Mouse (Mus musculus) MEL (cell line): ENCODE data around the gene Dohh. TPM values are rescaled to one million over a fixed set of nuclear protein-coding genes. Genes with fewer than 3 reads are reported as not detected.
A peak's percentile ranks its signal among the peaks of the same experiment; 100 is the strongest.

Source experiments
- DNase-seq: peaks from one replicate; pipeline ENCODE4 v3.0.0; 2011; ENCODE audit warnings: low read depth, low spot score
- H3K27ac ChIP-seq: 2 replicates; pipeline ENCODE4 v1.5.1; 2012; ENCODE audit warnings: low read depth, mild to moderate bottlenecking, control low read depth, low read length, moderate library complexity; ENCODE audit not compliant: control insufficient read depth
- H3K27me3 ChIP-seq, 2 experiments: fragments of 150-350 bp in 1 of 2; sonication (generic) in 1 of 2; 2 replicates each; pipeline ENCODE4 v1.6.1; 2012; ENCODE audit warnings: low read length in 2 of 2, mild to moderate bottlenecking in 2 of 2, improper control_type of control experiment in 1 of 2, moderate library complexity in 1 of 2; ENCODE audit not compliant: insufficient read depth in 2 of 2, control insufficient read depth in 1 of 2
- H3K36me3 ChIP-seq, 2 experiments: 2 replicates each; pipeline ENCODE4 v1.6.1; 2012 to 2014; ENCODE audit warnings: low read length in 2 of 2, improper control_type of control experiment in 1 of 2, inconsistent platforms in 1 of 2, mild to moderate bottlenecking in 1 of 2; ENCODE audit not compliant: insufficient read depth in 2 of 2, control insufficient read depth in 1 of 2
- H3K4me1 ChIP-seq, 2 experiments: fragments of 150-350 bp in 1 of 2; sonication (generic) in 1 of 2; 2 replicates each; pipeline ENCODE4 v1.6.1; 2012; ENCODE audit warnings: low read length in 2 of 2, improper control_type of control experiment in 1 of 2, mild to moderate bottlenecking in 1 of 2; ENCODE audit not compliant: insufficient read depth in 2 of 2, control insufficient read depth in 1 of 2
- H3K4me3 ChIP-seq, 2 experiments: fragments of 150-350 bp in 1 of 2; sonication (generic) in 1 of 2; 2 replicates each; pipeline ENCODE4 v1.5.1; 2012; ENCODE audit warnings: low read depth in 2 of 2, low read length in 2 of 2, mild to moderate bottlenecking in 2 of 2, moderate library complexity in 2 of 2, control low read depth in 1 of 2, improper control_type of control experiment in 1 of 2; ENCODE audit not compliant: control insufficient read depth in 1 of 2, insufficient read depth in 1 of 2
- H3K79me2 ChIP-seq: 2 replicates; pipeline ENCODE4 v1.6.1; 2012; ENCODE audit warnings: mild to moderate bottlenecking, low read length, moderate library complexity; ENCODE audit not compliant: control insufficient read depth, poor library complexity, insufficient read depth
- H3K9ac ChIP-seq: 2 replicates; pipeline ENCODE4 v1.6.1; 2012; ENCODE audit warnings: low read depth, mild to moderate bottlenecking, control low read depth, low read length, moderate library complexity; ENCODE audit not compliant: control insufficient read depth, poor library complexity, severe bottlenecking
- H3K9me3 ChIP-seq: fragments of 150-350 bp; sonication (generic); replicated peaks from 2 replicates; pipeline ENCODE4 v1.6.1; 2012; ENCODE audit warnings: mild to moderate bottlenecking, low read length, improper control_type of control experiment, moderate library complexity; ENCODE audit not compliant: insufficient read depth
- CHD1 ChIP-seq: IDR thresholded peaks from 2 replicates; pipeline ENCODE4 v1.6.1; 2012; ENCODE audit warnings: low read depth, mild to moderate bottlenecking, inconsistent platforms, low read length, improper control_type of control experiment
- CTCF ChIP-seq, 3 experiments: IDR thresholded peaks in 2 of 3; conservative IDR thresholded peaks in 1 of 3; 2 replicates each; pipeline ENCODE4 v1.5.1; 2011 to 2012; ENCODE audit warnings: low read length in 3 of 3, low read depth in 2 of 3, mild to moderate bottlenecking in 2 of 3, improper control_type of control experiment in 1 of 3, inconsistent platforms in 1 of 3, mixed read lengths in 1 of 3, moderate library complexity in 1 of 3; ENCODE audit not compliant: control insufficient read depth in 1 of 3, insufficient read depth in 1 of 3, poor library complexity in 1 of 3, severe bottlenecking in 1 of 3
- E2F4 ChIP-seq: IDR thresholded peaks from 2 replicates; pipeline ENCODE4 v1.6.1; 2011; ENCODE audit warnings: low read depth, low read length, improper control_type of control experiment, borderline replicate concordance
- EP300 ChIP-seq, 2 experiments: IDR thresholded peaks; 2 replicates each; pipeline ENCODE4 v1.6.1; 2011; ENCODE audit warnings: improper control_type of control experiment in 2 of 2, low read length in 2 of 2, low read depth in 1 of 2, mild to moderate bottlenecking in 1 of 2
- GABPA ChIP-seq: IDR thresholded peaks from 2 replicates; pipeline ENCODE4 v1.6.1; 2012; ENCODE audit warnings: low read depth, mild to moderate bottlenecking, inconsistent platforms, low read length, improper control_type of control experiment, moderate library complexity
- HCFC1 ChIP-seq: IDR thresholded peaks from 2 replicates; pipeline ENCODE4 v1.6.1; 2012; ENCODE audit warnings: low read depth, mild to moderate bottlenecking, inconsistent platforms, low read length, improper control_type of control experiment, moderate library complexity
- JUND ChIP-seq: IDR thresholded peaks from 2 replicates; pipeline ENCODE4 v1.6.1; 2011; ENCODE audit warnings: low read depth, mild to moderate bottlenecking, improper control_type of control experiment, low read length
- KAT2A ChIP-seq: conservative IDR thresholded peaks from 2 replicates; pipeline ENCODE4 v1.6.1; 2012; ENCODE audit warnings: low read depth, low read length, improper control_type of control experiment, inconsistent platforms
- MAX ChIP-seq: IDR thresholded peaks from 2 replicates; pipeline ENCODE4 v1.6.1; 2011; ENCODE audit warnings: low read length, improper control_type of control experiment
- MAZ ChIP-seq: IDR thresholded peaks from 2 replicates; pipeline ENCODE4 v1.6.1; 2012; ENCODE audit warnings: low read depth, mild to moderate bottlenecking, inconsistent platforms, low read length, improper control_type of control experiment
- MEF2A ChIP-seq: IDR thresholded peaks from 2 replicates; pipeline ENCODE4 v1.6.1; 2014; ENCODE audit warnings: low read depth, mild to moderate bottlenecking, inconsistent platforms, low read length, improper control_type of control experiment; ENCODE audit not compliant: poor library complexity, insufficient replicate concordance, severe bottlenecking; ENCODE audit errors: extremely low read depth
- MXI1 ChIP-seq: IDR thresholded peaks from 2 replicates; pipeline ENCODE4 v1.6.1; 2011; ENCODE audit warnings: mild to moderate bottlenecking, low read depth, low read length, improper control_type of control experiment
- NELFE ChIP-seq: IDR thresholded peaks from 2 replicates; pipeline ENCODE4 v1.6.1; 2011; ENCODE audit warnings: low read depth, low read length, improper control_type of control experiment
- POLR2AphosphoS5 ChIP-seq: IDR thresholded peaks from 2 replicates; pipeline ENCODE4 v1.6.1; 2012; ENCODE audit warnings: low read depth, borderline replicate concordance, mild to moderate bottlenecking, inconsistent platforms, low read length, moderate library complexity, mixed read lengths
- RAD21 ChIP-seq: IDR thresholded peaks from 2 replicates; pipeline ENCODE4 v1.6.1; 2011; ENCODE audit warnings: mild to moderate bottlenecking, low read depth, low read length, improper control_type of control experiment
- RCOR1 ChIP-seq: IDR thresholded peaks from 2 replicates; pipeline ENCODE4 v1.6.1; 2012; ENCODE audit warnings: low read depth, mild to moderate bottlenecking, inconsistent platforms, low read length, improper control_type of control experiment
- SMC3 ChIP-seq: IDR thresholded peaks from 2 replicates; pipeline ENCODE4 v1.6.1; 2011; ENCODE audit warnings: low read depth, low read length, improper control_type of control experiment
- TAL1 ChIP-seq: IDR thresholded peaks from 2 replicates; pipeline ENCODE4 v1.6.1; 2012; ENCODE audit warnings: mild to moderate bottlenecking, inconsistent platforms, low read length, moderate library complexity, mixed read lengths
- TBP ChIP-seq: IDR thresholded peaks from 2 replicates; pipeline ENCODE4 v1.8.0; 2011; ENCODE audit warnings: low read depth, low read length, improper control_type of control experiment
- USF2 ChIP-seq, 2 experiments: IDR thresholded peaks; 2 replicates each; pipeline ENCODE4 v1.6.1; 2011 to 2012; ENCODE audit warnings: improper control_type of control experiment in 2 of 2, low read length in 2 of 2, borderline replicate concordance in 1 of 2, inconsistent platforms in 1 of 2, low read depth in 1 of 2, mild to moderate bottlenecking in 1 of 2; ENCODE audit not compliant: insufficient read depth in 1 of 2
- ZC3H11A ChIP-seq: IDR thresholded peaks from 2 replicates; pipeline ENCODE4 v1.6.1; 2012; ENCODE audit warnings: low read depth, mild to moderate bottlenecking, inconsistent platforms, low read length, improper control_type of control experiment
- ZKSCAN1 ChIP-seq: IDR thresholded peaks from 2 replicates; pipeline ENCODE4 v1.6.1; 2012; ENCODE audit warnings: low read depth, mild to moderate bottlenecking, inconsistent platforms, low read length, improper control_type of control experiment, moderate library complexity
- polyA plus RNA-seq, 2 experiments: library from polyadenylated mRNA; stranded (reverse) in 1 of 2; unstranded in 1 of 2; fragments of >175 nt in 1 of 2; fragments of >200 nt in 1 of 2; gene quantifications; 2 replicates each; pipeline versions ENCODE4 v1.2.1 to v1.2.4; 2012; ENCODE audit warnings: low replicate concordance in 2 of 2, low read depth in 1 of 2; ENCODE audit not compliant: insufficient read length in 2 of 2, insufficient read depth in 1 of 2, missing spikeins in 1 of 2
- total RNA-seq: library from RNA; depleted of rRNA; stranded (reverse); fragments of 300-350 nt; gene quantifications from 2 replicates; pipeline ENCODE4 v1.2.3, GENCODE M21; 2012

Dohh gene
- total and polyA plus RNA-seq, 3 experiments, result 145 to 153 TPM; not detected in 1

- Histone ChIP-seq H3K27ac (no peak overlapping the region), H3K27me3 (no peaks in the 10 kb centered on the region; a peak in 1 of 4 replicates)
- TF ChIP-seq SMC3, result peak; percentile 55
- peak; percentile 64 to 91 (median 79) for TF ChIP-seq CTCF (IDR thresholded peaks at IDR 0.05 in 2 of 3, conservative IDR thresholded peaks at IDR 0.05 in 1 of 3; ENCODE audit: control insufficient read depth in 1 of 3, insufficient read depth in 1 of 3, low read depth in 2 of 3, low read length in 3 of 3, poor library complexity in 1 of 3, severe bottlenecking in 1 of 3)
- no peak for TF ChIP-seq MAX
- 0 out of 2 replicates have a peak, but pooled peaks have one; percentile 8 for TF ChIP-seq RAD21
Measured at GRCm38 (mm10) chr10:81341333-81341949, 42.8 kb upstream of the Dohh start.

GRCm38 (mm10) chr10:81342686-81343505, 41.3 kb upstream of the Dohh start, which contains the start of gene Gipc3:
TSS of gene Gipc3 (minus strand) at chr10:81343266.
- no peak for DNase-seq
- Histone ChIP-seq H3K4me1 (peaks cover 8% of the 10 kb centered on the region in 2 experiments; a peak in 3 of 4 replicates), H3K4me3 (no peak within 1 kb of the TSS), H3K36me3 (no peaks in the 10 kb centered on the region; a peak in 1 of 4 replicates), H3K27ac (no peak within 1 kb of the TSS), H3K9ac (no peak within 1 kb of the TSS), H3K27me3 (no peaks in the 10 kb centered on the region), H3K79me2 (no peaks in the 10 kb centered on the region), H3K9me3 (no peaks in the 10 kb centered on the region)
- no peak for TF ChIP-seq MAZ
- TF ChIP-seq E2F4, result no peak
- TF ChIP-seq CHD1, result no peak
- TF ChIP-seq EP300 (IDR thresholded peaks at IDR 0.05; ENCODE audit: low read depth in 1 of 2, low read length in 2 of 2), result no peak
- TF ChIP-seq ZKSCAN1, result no peak
- TF ChIP-seq TAL1, result no peak
- no peak for TF ChIP-seq MEF2A
- TF ChIP-seq KAT2A, result no peak
- TF ChIP-seq TBP, result no peak
- TF ChIP-seq MXI1, result no peak
- no peak for TF ChIP-seq GABPA
- no peak for TF ChIP-seq ZC3H11A
- TF ChIP-seq SMC3, result no peak
- TF ChIP-seq HCFC1, result no peak
- no peak for TF ChIP-seq POLR2AphosphoS5
- no peak for TF ChIP-seq JUND
- no peak for TF ChIP-seq RCOR1
- no peak for TF ChIP-seq NELFE
- no peak for TF ChIP-seq USF2 (IDR thresholded peaks at IDR 0.05; ENCODE audit: borderline replicate concordance in 1 of 2, insufficient read depth in 1 of 2, low read depth in 1 of 2, low read length in 2 of 2)

More at GRCm38 (mm10) chr10:81341333-81341949, 42.8 kb upstream of the Dohh start:
- H3K4me1 ChIP-seq, result peaks cover 8% of the 10 kb centered on the region in 2 experiments; a peak in 3 of 4 replicates
- H3K36me3 ChIP-seq, result no peaks in the 10 kb centered on the region; a peak in 1 of 4 replicates
- H3K9ac ChIP-seq, result no peak overlapping the region
- DNase-seq, result peak; percentile 59
- H3K9me3 ChIP-seq, result no peaks in the 10 kb centered on the region
- H3K79me2 ChIP-seq, result no peaks in the 10 kb centered on the region
- no peak overlapping the region for H3K4me3 ChIP-seq
